Mouse (Mus musculus) lung, adult 2 months (tissue): ENCODE data around the gene Dmap1. TPM values are rescaled to one million over a fixed set of nuclear protein-coding genes. Genes with fewer than 3 reads are reported as not detected.
A peak's percentile ranks its signal among the peaks of the same experiment; 100 is the strongest.

Source experiments
- DNase-seq: peaks from one replicate; pipeline ENCODE4 v3.0.0; 2022
- H3K4me1 ChIP-seq: fragments of 200-500 bp; 2 replicates; pipeline ENCODE4 v1.6.1; 2011; ENCODE audit warnings: low read length; ENCODE audit not compliant: control insufficient read depth, insufficient read depth
- H3K4me3 ChIP-seq: fragments of 200-500 bp; replicated peaks from 2 replicates; pipeline ENCODE3; 2011; ENCODE audit warnings: low read depth, mild to moderate bottlenecking, control low read depth, low read length; ENCODE audit errors: extremely low read depth
- CTCF ChIP-seq: fragments of 200-500 bp; IDR thresholded peaks from 2 replicates; pipeline ENCODE4 v1.5.1; 2011; ENCODE audit warnings: mild to moderate bottlenecking, low read length, control low read depth; ENCODE audit not compliant: insufficient read depth
- POLR2A ChIP-seq: fragments of 200-500 bp; IDR thresholded peaks from 2 replicates; pipeline ENCODE4 v1.6.1; 2011; ENCODE audit warnings: low read depth, mild to moderate bottlenecking, control low read depth, low read length, borderline replicate concordance; ENCODE audit errors: extremely low read depth
- WGBS: fragments of 180-500 bp; shearing (Covaris S2); methylation state at CpG from one replicate; pipeline ENCODE4 v1.1.7; 2018; 5-methylcytosine and 5-hydroxymethylcytosine counted together
- polyA plus RNA-seq: library from polyadenylated mRNA; depleted of rRNA; stranded (reverse); fragments of >200 nt; gene quantifications from 2 replicates; pipeline ENCODE4 v1.2.3, GENCODE M21; 2012

The Dmap1 gene
- polyA plus RNA-seq, 1 experiment = 23.5 TPM

DNA sequence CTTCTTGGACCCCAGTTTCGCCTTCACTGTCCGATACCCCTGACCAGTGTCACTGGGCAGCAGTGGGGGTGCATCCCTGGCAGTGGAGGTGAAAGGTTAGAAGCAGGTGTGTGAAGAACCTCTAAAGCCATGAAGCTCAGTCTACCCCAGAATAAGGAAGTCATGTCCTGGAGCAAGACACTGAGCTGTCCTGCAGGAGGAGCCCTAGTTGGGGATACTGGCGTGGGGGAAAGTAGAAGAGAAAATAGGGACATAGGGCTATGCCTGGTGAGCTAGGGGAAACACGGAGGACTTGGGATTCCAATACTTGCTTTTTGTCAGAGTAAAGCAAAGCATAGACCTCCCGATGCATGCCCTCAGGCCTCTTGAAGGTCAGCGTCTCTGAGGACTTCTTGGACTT is 1.1 kb downstream of the Dmap1 start:
- Histone ChIP-seq H3K4me1 (no peaks in the 10 kb centered on the region), H3K4me3 (no peak overlapping the region)
- WGBS = 75% methylated on average over 6 of the region's 6 CpGs
- TF ChIP-seq POLR2A (no peak), CTCF (no peak)
- no peak for DNase-seq

DNA sequence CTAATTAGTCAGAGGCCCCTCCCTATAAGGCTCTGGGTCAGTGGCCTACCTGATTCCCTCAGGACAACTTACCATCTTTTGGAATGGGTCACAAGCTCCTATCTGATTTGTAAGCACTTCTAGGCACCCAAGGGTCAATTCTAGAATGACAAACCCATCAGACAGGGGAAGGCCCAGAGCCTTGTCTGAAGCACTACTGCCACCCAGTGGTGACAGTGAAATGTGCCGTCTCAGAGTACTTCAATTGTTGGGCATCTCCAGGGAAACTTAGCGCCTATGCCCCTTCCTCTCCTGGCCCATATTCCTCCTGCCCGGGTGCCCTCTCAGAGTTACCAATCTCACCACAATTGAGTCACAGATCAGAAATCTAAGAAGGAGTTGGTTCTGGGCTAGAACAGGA is 5.2 kb downstream of the Dmap1 start:
- DNase-seq = peak; percentile 71
- no peak overlapping the region for H3K4me3 ChIP-seq
- WGBS = 11% methylated on average over 3 of the region's 3 CpGs
- peak; percentile 91 for TF ChIP-seq CTCF
- TF ChIP-seq POLR2A = no peak
- H3K4me1 ChIP-seq = no peaks in the 10 kb centered on the region

DNA sequence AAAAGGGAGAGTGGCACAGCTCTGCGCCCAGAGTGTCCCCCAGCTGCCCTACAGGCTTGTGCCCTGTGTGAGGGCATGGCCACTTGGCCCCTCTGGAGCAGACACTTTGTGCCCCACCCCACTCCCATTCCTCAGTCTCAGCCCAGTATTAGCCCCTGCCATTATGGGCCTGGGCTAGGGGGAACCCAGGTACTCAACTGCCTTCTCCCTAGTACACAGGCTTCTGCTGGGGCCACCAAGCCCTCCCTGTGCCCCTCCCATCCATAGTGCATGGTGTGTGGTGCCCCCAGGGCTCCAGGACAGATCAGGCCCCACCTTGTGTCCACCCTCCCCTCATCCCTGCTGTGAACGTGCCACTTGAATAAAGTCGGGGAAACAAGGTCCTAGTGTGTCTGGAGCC is 8.2 kb downstream of the Dmap1 start:
- DNase-seq = no peak
- H3K4me3 ChIP-seq = no peak overlapping the region
- TF ChIP-seq POLR2A = no peak
- no peak for TF ChIP-seq CTCF
- no peaks in the 10 kb centered on the region for H3K4me1 ChIP-seq
- 86% methylated on average over 3 of the region's 3 CpGs for WGBS

DNA sequence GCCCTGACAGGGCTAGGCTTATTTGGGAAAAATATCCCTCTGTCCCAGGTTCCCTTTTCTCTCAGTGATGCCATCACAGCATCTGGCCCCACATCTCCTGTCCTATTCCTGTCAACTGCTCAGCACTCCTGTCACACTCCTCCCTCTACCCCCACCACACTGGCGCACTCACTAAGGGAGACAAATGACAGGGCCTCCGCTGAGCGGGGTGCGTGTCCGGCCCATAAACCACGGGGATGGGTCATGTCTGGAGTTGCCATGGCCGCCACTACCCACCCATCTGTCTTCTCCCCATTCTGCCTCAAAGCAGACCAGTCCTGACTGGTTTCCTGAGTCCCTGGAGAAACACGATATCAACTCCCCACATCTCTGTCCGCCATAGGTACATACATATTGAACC is 10.0 kb downstream of the Dmap1 start:
- Histone ChIP-seq H3K4me3 (no peak overlapping the region), H3K4me1 (no peaks in the 10 kb centered on the region)
- TF ChIP-seq POLR2A = no peak
- no peak for TF ChIP-seq CTCF
- WGBS = 81% methylated on average over 9 of the region's 9 CpGs
- no peak for DNase-seq

DNA sequence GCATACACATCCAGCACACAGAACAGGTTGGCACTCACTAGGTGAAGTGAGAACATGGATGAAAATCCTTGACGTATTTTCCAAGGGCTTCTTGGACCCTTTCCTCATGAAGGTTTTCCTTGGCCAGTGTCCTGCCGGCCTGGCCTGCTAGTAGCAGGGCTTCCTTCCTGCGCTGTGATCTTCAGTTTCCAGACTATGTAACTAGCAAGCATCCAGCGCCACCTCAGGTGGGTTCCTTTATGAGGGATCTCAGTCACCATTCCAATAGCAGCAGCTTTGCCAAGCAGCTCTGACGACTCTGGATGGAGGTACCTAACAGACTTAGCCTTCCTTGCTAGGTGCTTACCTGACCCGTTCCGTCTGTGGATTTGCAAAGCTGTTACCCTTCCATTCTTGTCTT is 12.2 kb downstream of the Dmap1 start:
- no peaks in the 10 kb centered on the region for H3K4me1 ChIP-seq
- no peak overlapping the region for H3K4me3 ChIP-seq
- WGBS = 81% methylated on average over 7 of the region's 7 CpGs
- no peak for TF ChIP-seq POLR2A
- no peak for TF ChIP-seq CTCF
- DNase-seq = no peak

DNA sequence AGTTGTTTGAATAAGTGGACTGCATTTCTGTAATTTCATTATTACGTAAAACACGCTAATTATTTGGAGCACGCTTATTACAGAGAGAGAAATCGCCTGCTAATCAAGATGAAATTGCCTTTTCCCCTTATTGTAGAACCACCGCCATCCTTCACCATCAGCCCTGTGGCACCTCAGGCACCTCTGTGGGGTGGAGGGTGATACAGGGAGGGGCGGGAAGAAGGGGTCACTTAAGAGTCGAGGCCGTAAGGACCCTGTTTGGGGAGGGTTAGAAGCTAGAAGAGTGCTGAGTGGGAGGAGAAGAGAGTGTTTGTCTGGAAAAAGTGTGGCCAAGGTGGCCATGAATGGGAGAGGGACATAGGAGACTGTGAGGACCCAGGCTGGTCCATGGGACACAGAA is 16.0 kb downstream of the Dmap1 start:
- Histone ChIP-seq H3K4me3 (no peak overlapping the region), H3K4me1 (no peaks in the 10 kb centered on the region)
- WGBS = 83% methylated on average over 8 of the region's 8 CpGs
- no peak for DNase-seq
- TF ChIP-seq POLR2A = no peak
- no peak for TF ChIP-seq CTCF

DNA sequence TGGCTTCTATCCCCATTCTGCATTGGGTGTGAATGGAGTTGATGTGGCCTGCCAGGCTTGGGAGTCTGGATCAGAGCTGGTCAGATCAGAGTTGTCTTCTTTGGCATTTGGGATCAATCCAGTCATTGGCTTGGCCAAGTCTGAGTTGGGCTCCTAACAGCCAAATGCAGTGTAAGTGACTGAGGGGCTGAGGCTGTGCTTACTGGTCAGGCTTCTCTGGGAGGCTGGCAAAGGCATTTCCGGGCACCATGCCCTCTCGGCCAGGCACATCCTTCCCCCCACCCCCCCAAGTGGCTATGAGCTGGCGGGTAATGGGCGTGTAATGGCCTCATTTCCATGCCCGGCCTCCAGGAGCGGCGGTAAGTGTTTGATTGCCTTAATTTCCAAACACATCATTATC is 16.5 kb downstream of the Dmap1 start:
- 67% methylated on average over 7 of the region's 7 CpGs for WGBS
- Histone ChIP-seq H3K4me3 (no peak overlapping the region), H3K4me1 (no peaks in the 10 kb centered on the region)
- no peak for DNase-seq
- TF ChIP-seq POLR2A (no peak), CTCF (no peak)

DNA sequence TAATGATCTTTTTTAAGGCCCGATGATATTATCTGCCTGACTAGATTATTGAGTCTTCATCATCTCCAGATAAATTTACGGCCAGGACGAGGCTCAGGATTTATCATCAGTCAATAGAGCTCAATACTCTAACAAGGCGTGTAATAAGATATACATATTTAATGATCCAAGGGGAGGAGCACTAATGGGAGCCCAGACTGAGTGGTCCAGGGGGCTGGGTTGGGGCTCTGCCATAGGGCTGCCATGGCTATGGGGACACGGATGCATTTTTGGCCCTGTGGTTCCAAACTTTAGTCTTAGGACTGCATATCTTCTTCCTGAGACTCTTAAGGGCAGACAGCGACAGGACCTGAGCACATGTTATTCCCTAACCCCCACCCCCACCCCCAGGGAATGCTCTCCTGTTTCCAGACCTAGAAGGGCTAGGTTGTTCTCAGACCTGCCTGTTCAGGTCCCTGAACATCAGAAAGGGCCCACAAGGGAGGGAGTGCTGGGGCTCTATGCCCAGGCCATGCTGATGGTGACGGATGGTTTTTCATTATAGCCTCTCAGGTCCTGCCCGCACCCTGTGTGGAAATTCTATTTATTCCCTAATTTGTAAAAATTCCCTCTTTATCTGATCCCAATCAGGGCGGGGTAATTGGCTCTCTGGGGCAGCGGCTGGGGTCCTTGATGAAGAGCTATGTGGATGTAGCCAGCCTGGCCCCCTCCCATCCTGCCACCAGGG is 17.5 kb downstream of the Dmap1 start:
- TF ChIP-seq CTCF = no peak
- no peak for TF ChIP-seq POLR2A
- DNase-seq = no peak
- WGBS = 91% methylated on average over 10 of the region's 10 CpGs
- no peaks in the 10 kb centered on the region for H3K4me1 ChIP-seq
- no peak overlapping the region for H3K4me3 ChIP-seq

DNA sequence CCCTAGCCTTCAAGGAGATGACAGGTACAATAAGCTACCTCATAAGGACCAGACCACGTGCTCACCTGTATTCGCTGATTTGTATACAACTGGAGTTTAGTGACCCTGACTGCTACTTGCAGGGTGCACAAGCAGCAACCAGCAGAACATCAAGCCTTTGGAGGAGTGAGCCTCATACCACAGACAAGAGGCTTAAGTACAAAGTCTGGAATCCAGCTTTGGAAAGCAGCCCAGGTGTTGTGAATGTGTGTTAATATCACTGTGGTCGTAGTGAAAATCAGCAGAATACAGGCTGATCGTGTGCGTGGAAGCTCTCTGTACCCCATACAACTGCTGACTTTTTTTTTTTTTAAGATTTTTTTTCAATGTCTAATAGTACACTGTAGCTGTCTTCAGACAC is 22.1 kb downstream of the Dmap1 start:
- Histone ChIP-seq H3K4me3 (no peak overlapping the region), H3K4me1 (no peaks in the 10 kb centered on the region)
- 75% methylated on average over 5 of the region's 5 CpGs for WGBS
- peak; percentile 17 for DNase-seq
- TF ChIP-seq CTCF (no peak), POLR2A (no peak)
